Mouse (Mus musculus): ENCODE measurements around the gene Add3. TPM values are rescaled to one million over a fixed set of nuclear protein-coding genes. Genes with fewer than 3 reads are reported as not detected.

The Add3 gene
- total RNA-seq (2021), result 100 to 1,000 TPM in 1 of 2 experiments, 10 to 100 TPM in 1; 89.0 to 102 TPM
- long read RNA-seq, experiment 1, full-length matches to known transcripts, result 53 of 76 reads
- long read RNA-seq, experiment 1, partial matches to known transcripts, result 15 of 76 reads
- long read RNA-seq, experiment 1, other reads (novel, unspliced or antisense), result 8 of 76 reads
- long read RNA-seq, experiment 2, full-length matches to known transcripts, result 45 of 59 reads
- long read RNA-seq, experiment 2, partial matches to known transcripts, result 8 of 59 reads
- long read RNA-seq, experiment 2, other reads (novel, unspliced or antisense), result 6 of 59 reads

GRCm38 (mm10) chr19:53140044-53140803 lies at the start of gene Add3:
Add3 (plus strand) TSS chr19:53140443.
- peak; percentile 71 to 73 for DNase-seq (ENCODE audit: low spot score in 2 of 2)
- intact Hi-C loops (cut with DNase I), result loop anchor here (2.0 to 10.0 kb wide), 5 partner anchors 68 to 215 kb away; partner anchors contain the start of gene Mxi1

- DNase-seq (ENCODE audit: low spot score in 2 of 2), result no peak
- intact Hi-C loops (cut with DNase I), result no loop called here
These were observed 49.6 kb upstream of the Add3 start for GRCm38 (mm10) chr19:53090677-53091076.

- DNase-seq (ENCODE audit: low spot score in 2 of 2), result no peak
- intact Hi-C loops (cut with DNase I), result no loop called here
These were observed 48.0 kb upstream of the Add3 start for GRCm38 (mm10) chr19:53092251-53092650.

GRCm38 (mm10) chr19:53093294-53093693 lies 46.9 kb upstream of the Add3 start:
- intact Hi-C loops (cut with DNase I), result no loop called here

GRCm38 (mm10) chr19:53094684-53095083 lies 45.6 kb upstream of the Add3 start:
- intact Hi-C loops (cut with DNase I), result no loop called here
- DNase-seq (ENCODE audit: low spot score in 2 of 2), result no peak

More at GRCm38 (mm10) chr19:53093294-53093693, 46.9 kb upstream of the Add3 start:
- DNase-seq (ENCODE audit: low spot score in 2 of 2), result no peak

GRCm38 (mm10) chr19:53101374-53102300 lies 38.6 kb upstream of the Add3 start:
- intact Hi-C loops (cut with DNase I), result no loop called here

GRCm38 (mm10) chr19:53105374-53106090 lies 34.7 kb upstream of the Add3 start:
- DNase-seq (ENCODE audit: low spot score in 2 of 2), result peak in 1 of 2 experiments; percentile 21
- intact Hi-C loops (cut with DNase I), result no loop called here

More at GRCm38 (mm10) chr19:53101374-53102300, 38.6 kb upstream of the Add3 start:
- no peak for DNase-seq (ENCODE audit: low spot score in 2 of 2)

GRCm38 (mm10) chr19:53106952-53107351 lies 33.3 kb upstream of the Add3 start:
- intact Hi-C loops (cut with DNase I), result no loop called here
- DNase-seq (ENCODE audit: low spot score in 2 of 2), result peak; percentile 15 to 38

GRCm38 (mm10) chr19:53107361-53108247 lies 32.6 kb upstream of the Add3 start:
- DNase-seq (ENCODE audit: low spot score in 2 of 2), result no peak
- intact Hi-C loops (cut with DNase I), result no loop called here

- peak in 1 of 2 experiments; percentile 56 for DNase-seq (ENCODE audit: low spot score in 2 of 2)
- intact Hi-C loops (cut with DNase I), result no loop called here
These were observed 28.1 kb upstream of the Add3 start for GRCm38 (mm10) chr19:53111996-53112590.

- no peak for DNase-seq (ENCODE audit: low spot score in 2 of 2)
- intact Hi-C loops (cut with DNase I), result no loop called here
These were observed 20.9 kb upstream of the Add3 start for GRCm38 (mm10) chr19:53119255-53119795.

GRCm38 (mm10) chr19:53120483-53120882 lies 19.8 kb upstream of the Add3 start:
- intact Hi-C loops (cut with DNase I), result no loop called here
- DNase-seq (ENCODE audit: low spot score in 2 of 2), result no peak

- intact Hi-C loops (cut with DNase I), result no loop called here
- DNase-seq (ENCODE audit: low spot score in 2 of 2), result no peak
These were observed 17.5 kb upstream of the Add3 start for GRCm38 (mm10) chr19:53122641-53123241.

GRCm38 (mm10) chr19:53123301-53123700 lies 16.9 kb upstream of the Add3 start:
- no peak for DNase-seq (ENCODE audit: low spot score in 2 of 2)
- intact Hi-C loops (cut with DNase I), result no loop called here

GRCm38 (mm10) chr19:53125679-53126078 lies 14.6 kb upstream of the Add3 start:
- DNase-seq (ENCODE audit: low spot score in 2 of 2), result no peak
- intact Hi-C loops (cut with DNase I), result no loop called here

GRCm38 (mm10) chr19:53126546-53126945 lies 13.7 kb upstream of the Add3 start:
- intact Hi-C loops (cut with DNase I), result no loop called here
- DNase-seq (ENCODE audit: low spot score in 2 of 2), result no peak

Data from left cerebral cortex, postnatal 14 days (tissue).